Mouse (Mus musculus): ENCODE measurements around the gene Sec24d.

The Sec24d gene

GRCm38 (mm10) chr3:123296654-123297053 is 29.4 kb downstream of the Sec24d start:
- DNase-seq (ENCODE audit: low read depth, low spot score) = no peak

- DNase-seq (ENCODE audit: low read depth, low spot score) = no peak
Observed at GRCm38 (mm10) chr3:123298283-123298682, 31.0 kb downstream of the Sec24d start.

DNA sequence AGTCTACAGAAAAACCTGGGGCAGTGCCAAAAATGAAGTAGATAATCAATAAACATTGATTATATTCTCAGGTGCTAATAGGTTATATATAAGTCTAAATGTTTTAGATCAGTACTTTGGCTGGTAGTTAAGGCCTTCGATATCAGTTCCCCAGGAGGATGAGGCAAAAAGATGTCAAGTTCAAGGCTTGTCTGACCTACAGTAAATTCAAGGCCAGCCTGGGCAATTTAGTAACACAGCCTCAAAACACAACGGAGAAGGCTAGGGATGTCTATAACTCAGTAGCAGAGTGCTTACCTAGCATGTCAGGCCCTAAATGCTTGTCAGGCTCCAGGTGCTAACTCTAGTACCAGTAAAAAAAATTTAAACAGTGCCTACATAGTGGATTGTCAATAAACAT is 34.3 kb downstream of the Sec24d start:
- no peak for DNase-seq (ENCODE audit: low read depth, low spot score)

DNA sequence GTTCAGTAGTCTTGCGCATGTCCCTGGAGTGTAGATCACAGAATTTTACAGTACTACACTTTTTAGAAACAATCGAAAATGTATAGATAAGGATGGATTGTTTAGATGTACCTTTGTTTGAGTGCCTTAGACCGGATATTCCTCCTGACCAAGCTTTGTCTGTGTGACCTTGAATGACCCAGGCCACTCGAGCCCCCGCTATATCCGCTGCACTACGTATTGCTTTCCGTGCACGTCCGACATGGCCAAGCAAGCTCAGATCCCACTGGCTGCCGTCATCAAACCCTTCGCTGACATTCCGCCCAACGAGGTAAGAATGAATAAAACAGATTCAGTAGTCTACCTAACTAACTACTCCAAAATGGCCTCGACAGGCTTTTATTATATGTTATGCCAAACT is 38.4 kb downstream of the Sec24d start:
- no peak for DNase-seq (ENCODE audit: low read depth, low spot score)

GRCm38 (mm10) chr3:123307446-123307845 is 40.2 kb downstream of the Sec24d start:
- no peak for DNase-seq (ENCODE audit: low read depth, low spot score)

- DNase-seq (ENCODE audit: low read depth, low spot score) = no peak
Observed at GRCm38 (mm10) chr3:123309141-123309540, 41.9 kb downstream of the Sec24d start.

- no peak for DNase-seq (ENCODE audit: low read depth, low spot score)
Observed at GRCm38 (mm10) chr3:123312477-123313062, 45.3 kb downstream of the Sec24d start.

GRCm38 (mm10) chr3:123313477-123313876 is 46.2 kb downstream of the Sec24d start:
- no peak for DNase-seq (ENCODE audit: low read depth, low spot score)

DNA sequence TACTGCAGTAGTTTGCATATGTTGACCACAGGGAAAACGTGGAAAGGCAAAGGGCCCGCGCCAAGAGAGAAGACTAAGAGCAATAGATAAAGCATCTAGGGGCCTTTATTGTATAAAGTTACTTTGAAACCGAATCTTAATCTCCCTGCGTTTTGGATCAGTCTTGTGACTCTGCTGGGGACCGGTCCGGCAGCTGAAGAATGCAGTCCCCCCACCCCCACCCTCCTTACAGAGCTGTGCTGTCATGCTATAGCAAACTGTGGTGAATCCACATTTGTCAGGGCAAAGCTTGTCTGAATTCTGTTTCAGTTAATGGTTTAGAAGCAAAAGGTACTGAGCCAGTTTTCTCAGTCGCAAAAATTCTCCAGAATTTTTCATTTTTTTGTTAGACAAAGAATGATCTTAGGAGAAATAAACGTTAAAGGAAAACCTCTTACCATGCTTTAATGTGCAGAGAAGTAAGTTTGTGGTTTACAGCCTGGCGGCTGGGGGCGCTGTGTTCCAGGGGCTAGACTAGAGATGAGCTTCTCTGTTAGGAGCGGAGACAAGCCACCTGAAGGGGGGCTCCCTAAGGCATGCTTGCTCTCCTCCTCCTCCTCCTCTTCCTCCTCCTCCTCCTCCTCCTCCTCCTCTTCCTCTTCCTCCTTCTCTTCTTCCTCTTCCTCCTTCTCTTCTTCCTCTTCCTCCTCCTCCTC is 46.8 kb downstream of the Sec24d start:
- DNase-seq (ENCODE audit: low read depth, low spot score) = no peak

- no peak for DNase-seq (ENCODE audit: low read depth, low spot score)
Observed at GRCm38 (mm10) chr3:123316066-123316465, 48.8 kb downstream of the Sec24d start.

DNA sequence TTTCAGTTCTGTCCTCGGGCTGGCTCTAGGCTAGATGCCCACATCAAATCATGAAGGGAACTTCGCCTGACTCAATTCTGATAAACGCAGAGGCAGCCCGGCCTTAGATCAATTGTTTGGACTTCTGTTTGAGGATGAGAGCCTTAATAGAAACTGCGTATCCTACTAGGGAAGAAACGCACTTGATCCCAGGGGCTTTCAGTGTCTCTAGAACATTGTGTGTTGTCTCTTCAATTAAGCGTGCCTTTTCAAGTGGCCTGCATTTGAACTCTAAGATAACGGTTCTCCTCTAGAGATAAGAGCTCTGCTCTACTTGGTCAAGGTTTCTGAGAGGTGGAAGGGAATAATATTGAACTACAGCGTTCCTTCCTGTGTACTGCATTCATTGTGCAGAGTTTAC is 49.8 kb downstream of the Sec24d start:
- no peak for DNase-seq (ENCODE audit: low read depth, low spot score)

DNA sequence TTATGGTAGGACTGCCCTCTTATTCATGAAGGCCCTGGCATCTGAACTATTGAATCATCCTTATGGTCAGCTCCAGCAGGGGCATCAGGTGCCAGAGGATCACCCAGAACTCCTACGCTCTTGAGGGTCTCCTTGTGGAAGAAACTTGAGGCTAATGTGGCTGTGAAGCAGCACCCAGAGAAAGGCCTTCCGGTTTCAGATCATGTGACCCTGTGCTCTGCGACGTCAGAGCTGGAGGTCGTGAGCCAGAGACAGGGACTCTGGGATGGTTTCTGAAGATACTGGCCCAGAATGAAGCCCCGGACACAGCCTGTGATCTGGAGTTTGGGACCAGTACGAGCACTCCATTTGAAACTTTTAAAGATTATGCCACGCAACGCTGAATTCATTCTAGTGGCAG is 53.1 kb downstream of the Sec24d start:
- no peak for DNase-seq (ENCODE audit: low read depth, low spot score)

DNA sequence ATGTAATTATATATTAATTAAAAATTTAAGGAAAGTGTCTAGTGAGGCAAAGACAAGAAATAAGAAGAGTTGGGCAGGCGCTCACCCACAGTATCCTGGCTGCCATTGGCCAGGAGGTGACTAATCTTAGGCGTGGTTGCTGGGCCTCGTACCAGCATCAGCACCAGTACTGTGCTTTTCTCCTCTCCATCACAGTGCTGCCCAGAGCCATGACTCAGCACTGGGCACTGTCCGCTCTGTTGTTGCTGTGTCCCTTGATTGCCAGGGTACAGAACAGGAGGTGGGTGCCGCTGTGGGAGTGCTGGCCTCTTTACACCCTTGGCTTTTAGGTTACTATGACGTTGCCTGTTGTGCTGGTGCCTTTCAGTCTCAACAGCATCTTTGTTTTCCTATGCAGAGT is 54.4 kb downstream of the Sec24d start:
- no peak for DNase-seq (ENCODE audit: low read depth, low spot score)

GRCm38 (mm10) chr3:123322147-123322546 is 54.9 kb downstream of the Sec24d start:
- DNase-seq (ENCODE audit: low read depth, low spot score) = peak; percentile 64

DNA sequence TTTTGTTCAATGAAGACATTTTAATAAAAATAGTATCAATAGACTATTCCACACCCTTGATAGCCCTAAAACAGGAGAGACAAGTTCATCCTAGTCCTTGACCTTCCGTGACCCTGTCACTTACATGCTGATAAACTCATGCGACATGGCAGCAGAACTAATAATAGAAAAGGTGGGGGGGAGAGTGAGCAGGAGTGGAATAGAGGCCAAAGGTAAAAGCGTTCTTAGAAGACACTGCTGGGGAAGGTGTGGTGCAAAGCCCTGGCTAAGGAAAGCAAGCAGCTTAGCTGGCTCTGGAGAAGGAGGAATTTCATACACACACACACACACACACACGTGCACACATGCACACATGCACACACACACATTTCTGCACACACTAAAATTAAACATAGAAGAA is 57.1 kb downstream of the Sec24d start:
- no peak for DNase-seq (ENCODE audit: low read depth, low spot score)

- DNase-seq (ENCODE audit: low read depth, low spot score) = no peak
Observed at GRCm38 (mm10) chr3:123329251-123329650, 62.0 kb downstream of the Sec24d start.

- no peak for DNase-seq (ENCODE audit: low read depth, low spot score)
Observed at GRCm38 (mm10) chr3:123330221-123330620, 63.0 kb downstream of the Sec24d start.

GRCm38 (mm10) chr3:123332330-123333054 is 65.2 kb downstream of the Sec24d start:
- no peak for DNase-seq (ENCODE audit: low read depth, low spot score)

DNA sequence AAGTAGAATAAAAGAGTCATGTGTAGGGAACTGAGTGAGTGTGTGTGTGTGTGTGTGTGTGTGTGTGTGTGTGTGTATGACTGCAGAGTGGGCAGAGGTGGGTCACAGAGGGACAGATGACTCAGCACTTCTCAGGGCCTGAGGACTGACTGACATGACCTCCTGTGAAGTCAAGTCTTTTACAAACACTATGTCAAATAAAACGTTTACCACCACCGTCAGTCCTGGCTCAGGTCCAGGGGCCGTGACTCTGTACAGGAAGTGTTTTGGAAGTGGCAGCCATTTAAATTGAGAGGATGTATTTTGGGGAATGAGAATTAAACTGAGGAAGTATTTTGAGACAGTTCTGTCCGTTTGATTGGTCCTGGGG is 65.8 kb downstream of the Sec24d start:
- DNase-seq (ENCODE audit: low read depth, low spot score) = no peak

DNA sequence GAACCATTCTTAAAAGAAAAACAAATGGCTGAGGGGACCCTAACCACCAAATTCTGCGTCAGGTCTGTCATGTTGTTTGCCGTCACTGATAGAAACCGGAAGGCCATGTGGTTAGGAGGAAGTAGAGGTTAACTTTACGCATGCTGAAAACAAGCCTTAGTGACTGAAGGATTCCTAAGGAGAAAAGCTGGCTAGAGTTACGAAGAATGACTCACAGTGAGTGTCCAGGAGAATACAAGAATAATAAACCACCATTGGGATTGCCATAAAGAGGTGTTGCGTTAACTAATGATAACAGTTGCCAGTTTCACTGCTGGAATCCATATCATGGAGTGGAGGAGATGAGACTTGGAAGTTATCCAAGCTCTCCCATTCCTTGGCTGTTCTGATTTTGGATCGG is 67.7 kb downstream of the Sec24d start:
- DNase-seq (ENCODE audit: low read depth, low spot score) = no peak

- no peak for DNase-seq (ENCODE audit: low read depth, low spot score)
Observed at GRCm38 (mm10) chr3:123335480-123335879, 68.2 kb downstream of the Sec24d start.

- no peak for DNase-seq (ENCODE audit: low read depth, low spot score)
Observed at GRCm38 (mm10) chr3:123336455-123336854, 69.2 kb downstream of the Sec24d start.

GRCm38 (mm10) chr3:123336951-123337350 is 69.7 kb downstream of the Sec24d start:
- peak; percentile 77 for DNase-seq (ENCODE audit: low read depth, low spot score)

All from A20 (cell line).